Mouse (Mus musculus) macrophage (primary cell): Measurements from ENCODE around the gene Cryba2. TPM values are rescaled to one million over a fixed set of nuclear protein-coding genes. Genes with fewer than 3 reads are reported as not detected.

ENCODE experiments used
- H3K27ac ChIP-seq: fragments of 350-480 bp; formaldehyde crosslinking; 2 replicates; pipeline ENCODE4 v1.9.0; 2021
- H3K36me3 ChIP-seq: fragments of 350-480 bp; formaldehyde crosslinking; 2 replicates; pipeline ENCODE4 v1.9.0; 2021; ENCODE audit errors: inconsistent target
- H3K4me3 ChIP-seq: fragments of 350-480 bp; formaldehyde crosslinking; 2 replicates; pipeline ENCODE4 v1.9.0; 2021; ENCODE audit errors: inconsistent target
- H3K79me2 ChIP-seq: fragments of 350-480 bp; formaldehyde crosslinking; 2 replicates; pipeline ENCODE4 v1.9.0; 2021; ENCODE audit errors: inconsistent target
- WGBS: methylation state at CpG from one replicate; pipeline ENCODE4 v1.1.7; 2026; ENCODE audit warnings: inconsistent platforms; ENCODE audit not compliant: missing documents; 5-methylcytosine and 5-hydroxymethylcytosine counted together
- polyA plus RNA-seq: library from polyadenylated mRNA; stranded (reverse); fragments of 250-400 nt; gene quantifications from 3 replicates; pipeline ENCODE4 v1.2.4, GENCODE M21; 2018; ENCODE audit warnings: inconsistent platforms

Cryba2 gene
- polyA plus RNA-seq, 1 experiment from 2014 or later: not detected

- H3K79me2 ChIP-seq: no peaks in the 10 kb centered on the region
- H3K4me3 ChIP-seq: no peak overlapping the region
- WGBS: 31% methylated on average over 6 of the region's 6 CpGs
- H3K36me3 ChIP-seq: no peaks in the 10 kb centered on the region
- no peak overlapping the region for H3K27ac ChIP-seq
These were observed 33.5 kb downstream of the Cryba2 start for GRCm38 (mm10) chr1:74859223-74859984.

- 12% methylated on average over 16 of the region's 16 CpGs for WGBS
- Histone ChIP-seq H3K36me3 (no peaks in the 10 kb centered on the region), H3K79me2 (no peaks in the 10 kb centered on the region)
These were observed 34.1 kb downstream of the Cryba2 start for GRCm38 (mm10) chr1:74858805-74859204.

DNA sequence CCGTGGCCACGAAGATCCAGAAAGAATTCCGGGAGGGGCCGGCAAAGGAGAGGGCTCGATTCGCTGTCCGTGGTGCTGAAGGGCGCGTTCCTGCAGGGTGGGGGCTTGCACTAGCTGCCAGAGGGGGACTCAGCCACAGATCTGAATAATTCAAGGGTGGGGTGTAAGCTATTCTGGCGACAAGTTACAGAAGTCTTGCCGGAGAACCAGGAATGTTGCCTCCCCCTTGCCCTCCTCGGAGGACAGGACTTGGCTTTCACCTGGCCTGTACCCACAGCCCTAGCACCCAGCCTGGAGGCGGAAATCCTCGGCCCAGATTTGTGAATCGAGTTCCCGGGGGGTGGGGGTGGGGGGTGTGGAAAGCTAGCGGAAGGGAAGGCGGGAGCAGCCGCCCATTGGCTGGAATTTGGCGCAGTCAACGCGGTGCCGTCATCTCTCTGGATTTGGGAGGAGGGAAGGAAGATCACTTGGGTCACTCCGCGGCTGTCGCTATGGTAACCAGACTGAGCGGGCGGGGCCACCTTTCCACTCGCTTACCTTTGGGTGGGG is 34.7 kb downstream of the Cryba2 start:
- H3K79me2 ChIP-seq: no peaks in the 10 kb centered on the region
- no peaks in the 10 kb centered on the region for H3K36me3 ChIP-seq
- no peak overlapping the region for H3K4me3 ChIP-seq
- WGBS: 3% methylated on average over 29 of the region's 29 CpGs
- H3K27ac ChIP-seq: no peak overlapping the region

More at GRCm38 (mm10) chr1:74858805-74859204, 34.1 kb downstream of the Cryba2 start:
- H3K4me3 ChIP-seq: no peak overlapping the region
- H3K27ac ChIP-seq: no peak overlapping the region

DNA sequence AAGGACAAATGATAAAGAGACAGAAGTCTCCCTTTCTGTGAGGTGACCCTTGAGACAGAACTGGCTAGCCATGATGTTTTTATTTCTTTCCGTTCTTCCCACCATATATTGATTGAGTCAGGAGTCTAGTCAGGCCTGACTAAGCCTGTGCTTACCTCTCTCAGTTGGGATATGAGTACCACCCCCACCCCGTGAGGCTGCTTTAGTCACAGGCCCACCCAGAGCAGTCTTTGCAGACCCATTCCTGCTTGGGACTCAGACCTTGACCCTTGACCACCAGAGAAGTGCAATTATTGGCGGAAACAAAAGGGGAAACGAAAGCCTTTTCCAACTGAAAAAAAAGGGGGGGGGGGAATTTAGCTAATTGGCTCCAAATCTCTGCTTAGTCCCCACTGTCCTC is 35.3 kb downstream of the Cryba2 start:
- no peaks in the 10 kb centered on the region for H3K79me2 ChIP-seq
- no peaks in the 10 kb centered on the region for H3K36me3 ChIP-seq
- 18% methylated on average over 4 of the region's 4 CpGs for WGBS
- H3K4me3 ChIP-seq: no peak overlapping the region
- H3K27ac ChIP-seq: no peak overlapping the region

GRCm38 (mm10) chr1:74857201-74857600 is 35.7 kb downstream of the Cryba2 start:
- Histone ChIP-seq H3K27ac (no peak overlapping the region), H3K36me3 (no peaks in the 10 kb centered on the region), H3K79me2 (no peaks in the 10 kb centered on the region), H3K4me3 (no peak overlapping the region)
- 9% methylated on average over 20 of the region's 20 CpGs for WGBS

- H3K36me3 ChIP-seq: no peaks in the 10 kb centered on the region
- no peak overlapping the region for H3K27ac ChIP-seq
- WGBS: 6% methylated on average over 7 of the region's 7 CpGs
- H3K4me3 ChIP-seq: no peak overlapping the region
- H3K79me2 ChIP-seq: no peaks in the 10 kb centered on the region
These were observed 36.2 kb downstream of the Cryba2 start for GRCm38 (mm10) chr1:74856791-74857190.

GRCm38 (mm10) chr1:74856439-74856720 is 36.6 kb downstream of the Cryba2 start:
- 9% methylated on average over 11 of the region's 11 CpGs for WGBS
- Histone ChIP-seq H3K79me2 (no peaks in the 10 kb centered on the region), H3K27ac (no peak overlapping the region), H3K4me3 (no peak overlapping the region), H3K36me3 (no peaks in the 10 kb centered on the region)

GRCm38 (mm10) chr1:74855651-74856438 is 37.1 kb downstream of the Cryba2 start:
- Histone ChIP-seq H3K27ac (no peak overlapping the region), H3K36me3 (no peaks in the 10 kb centered on the region), H3K4me3 (no peak overlapping the region), H3K79me2 (no peaks in the 10 kb centered on the region)
- WGBS: 4% methylated on average over 68 of the region's 74 CpGs

DNA sequence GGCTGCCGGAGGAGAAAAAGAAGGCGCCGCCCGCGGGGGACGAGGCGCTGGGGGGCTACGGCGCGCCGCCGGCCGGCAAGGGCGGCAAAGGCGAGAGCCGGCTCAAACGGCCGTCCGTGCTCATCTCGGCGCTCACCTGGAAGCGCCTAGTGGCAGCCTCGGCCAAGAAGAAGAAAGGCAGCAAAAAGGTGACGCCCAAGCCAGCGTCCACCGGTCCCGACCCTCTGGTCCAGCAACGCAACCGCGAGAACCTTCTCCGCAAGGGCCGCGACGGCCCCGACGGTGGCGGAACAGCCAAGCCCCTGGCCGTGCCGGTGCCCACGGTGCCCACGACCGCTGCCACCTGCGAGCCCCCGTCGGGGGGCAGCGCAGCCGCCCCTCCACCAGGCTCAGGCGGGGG is 37.8 kb downstream of the Cryba2 start:
- H3K27ac ChIP-seq: no peak overlapping the region
- H3K4me3 ChIP-seq: no peak overlapping the region
- H3K36me3 ChIP-seq: no peaks in the 10 kb centered on the region
- WGBS: 3% methylated on average over 34 of the region's 48 CpGs
- no peaks in the 10 kb centered on the region for H3K79me2 ChIP-seq

GRCm38 (mm10) chr1:74854306-74855056 is 38.5 kb downstream of the Cryba2 start, which contains the start of gene Cdk5r2:
Gene Cdk5r2 (plus strand): TSS chr1:74854934.
- 5% methylated on average over 39 of the region's 39 CpGs for WGBS
- Histone ChIP-seq H3K36me3 (no peaks in the 10 kb centered on the region), H3K79me2 (no peaks in the 10 kb centered on the region), H3K4me3 (no peak within 1 kb of the TSS), H3K27ac (no peak within 1 kb of the TSS)

DNA sequence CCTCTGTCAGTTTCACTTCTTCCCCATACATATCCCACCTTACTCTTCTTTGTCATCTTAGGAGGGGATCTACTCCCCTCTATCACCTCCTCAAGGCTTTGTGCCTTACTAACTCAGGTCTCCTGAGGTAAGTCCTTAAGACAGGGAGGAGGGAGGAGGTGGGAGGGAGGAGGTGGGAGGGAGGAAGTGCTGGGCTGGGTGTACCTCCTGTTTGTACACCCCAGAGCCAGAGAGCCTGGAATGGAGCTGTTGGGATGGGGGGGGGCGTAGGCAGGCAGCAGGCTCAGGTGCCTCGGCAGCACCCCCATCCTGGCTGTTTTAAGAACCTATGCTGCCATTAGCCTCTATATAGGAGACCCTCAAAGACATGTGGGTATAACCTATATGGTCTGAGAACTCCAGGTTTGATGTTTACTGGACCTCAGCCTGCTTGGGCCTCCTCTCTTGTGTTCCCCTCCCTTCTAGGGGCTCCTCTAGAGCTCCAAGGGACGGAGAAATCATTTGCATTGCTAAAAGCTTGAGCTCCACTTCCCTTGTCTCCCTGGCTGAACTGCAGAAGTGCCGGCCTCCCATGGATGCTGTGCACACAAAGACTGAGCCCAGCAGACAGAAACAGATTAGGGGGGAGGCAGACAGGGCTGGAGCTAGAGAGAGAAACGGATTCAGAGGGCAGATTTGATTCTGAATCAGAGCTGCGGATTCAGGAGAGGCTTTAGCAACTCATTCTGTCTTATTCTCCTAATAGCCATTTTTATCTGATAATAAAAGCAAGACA is 41.8 kb downstream of the Cryba2 start:
- H3K4me3 ChIP-seq: no peak overlapping the region
- no peaks in the 10 kb centered on the region for H3K79me2 ChIP-seq
- WGBS: 18% methylated on average over 6 of the region's 6 CpGs
- no peaks in the 10 kb centered on the region for H3K36me3 ChIP-seq
- H3K27ac ChIP-seq: no peak overlapping the region

DNA sequence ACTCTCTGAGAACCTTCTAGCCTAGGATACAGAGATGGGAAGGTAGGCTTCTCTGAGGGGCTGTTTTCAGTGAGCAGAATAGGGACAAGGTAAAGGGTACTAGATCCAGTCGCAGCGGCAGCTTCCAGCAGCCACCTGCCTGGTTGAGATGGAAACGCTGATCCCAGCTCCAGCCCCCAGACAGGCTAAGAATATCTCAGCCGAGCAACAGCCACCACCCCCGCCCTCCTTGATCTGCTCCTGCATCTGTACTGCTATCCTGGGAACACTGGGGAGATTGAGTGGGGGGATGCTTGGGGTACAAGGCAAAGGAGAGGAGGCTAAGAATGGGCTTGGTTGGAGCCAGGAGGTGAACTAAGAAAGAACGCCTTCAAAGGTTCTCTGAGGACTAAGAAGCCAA is 42.7 kb downstream of the Cryba2 start:
- no peaks in the 10 kb centered on the region for H3K79me2 ChIP-seq
- 32% methylated on average over 6 of the region's 6 CpGs for WGBS

DNA sequence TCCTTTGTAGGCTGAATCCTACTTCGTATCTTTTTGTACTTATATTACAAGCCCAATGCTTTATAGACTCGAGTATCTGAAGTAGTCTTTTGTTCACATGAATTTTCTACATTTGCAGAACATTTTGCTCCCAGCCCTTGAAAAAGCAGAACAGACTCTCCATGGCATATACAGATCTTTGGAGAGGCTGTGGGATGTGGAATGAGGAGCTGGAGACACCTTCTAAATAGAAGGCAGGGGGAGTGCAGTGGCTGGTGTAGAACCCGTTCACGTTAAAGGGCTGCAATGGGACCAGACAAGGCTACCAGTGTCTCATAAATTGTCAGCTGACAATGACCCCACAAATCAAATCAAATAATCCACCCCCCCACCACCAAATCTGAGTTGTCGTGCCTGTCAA is 44.0 kb downstream of the Cryba2 start:
- Histone ChIP-seq H3K27ac (no peak overlapping the region), H3K79me2 (no peaks in the 10 kb centered on the region), H3K4me3 (no peak overlapping the region), H3K36me3 (no peaks in the 10 kb centered on the region)
- 51% methylated on average over 5 of the region's 5 CpGs for WGBS

More for the DNA sequence above, 42.7 kb downstream of the Cryba2 start:
- Histone ChIP-seq H3K27ac (no peak overlapping the region), H3K36me3 (no peaks in the 10 kb centered on the region), H3K4me3 (no peak overlapping the region)

DNA sequence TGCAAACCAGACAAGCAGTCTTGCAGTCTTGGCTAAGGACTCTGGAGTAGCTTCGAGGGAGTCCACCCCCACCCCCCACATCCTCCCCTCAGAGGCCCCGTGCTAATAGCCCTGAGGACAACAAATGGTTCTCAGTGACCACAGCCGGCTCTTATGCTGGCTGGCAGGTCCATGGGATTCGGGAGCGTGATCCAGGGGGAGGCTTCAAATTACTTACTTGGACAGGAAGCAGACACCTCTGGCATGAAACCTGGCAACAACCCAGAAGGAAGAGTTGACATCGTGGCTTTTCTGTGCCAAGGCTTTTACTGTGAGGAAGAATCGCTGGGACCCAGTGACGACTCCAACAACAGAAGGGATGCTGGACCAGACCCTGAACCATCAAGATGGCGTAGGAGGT is 46.6 kb downstream of the Cryba2 start:
- H3K4me3 ChIP-seq: no peak overlapping the region
- no peaks in the 10 kb centered on the region for H3K36me3 ChIP-seq
- no peaks in the 10 kb centered on the region for H3K79me2 ChIP-seq
- 27% methylated on average over 9 of the region's 9 CpGs for WGBS
- no peak overlapping the region for H3K27ac ChIP-seq
